Mouse (Mus musculus) brain, embryonic 14.5 days (tissue): Measurements from ENCODE around the gene Ube2r2.

Experiments used
- CTCF ChIP-seq: fragments of 200-500 bp; IDR thresholded peaks from 2 replicates; pipeline ENCODE4 v1.5.1; 2012; ENCODE audit warnings: inconsistent platforms, mild to moderate bottlenecking, moderate library complexity, borderline replicate concordance; ENCODE audit not compliant: insufficient read depth, insufficient read length; ENCODE audit errors: extremely low read depth
- POLR2A ChIP-seq: fragments of 200-500 bp; IDR thresholded peaks from 2 replicates; pipeline ENCODE4 v1.6.1; 2012; ENCODE audit warnings: mild to moderate bottlenecking, inconsistent platforms, borderline replicate concordance; ENCODE audit not compliant: poor library complexity, insufficient read depth, insufficient read length, severe bottlenecking; ENCODE audit errors: extremely low read depth

GRCm38 (mm10) chr4:41165693-41166475 lies 30.3 kb downstream of the Ube2r2 start:
- TF ChIP-seq CTCF: peak; percentile 64; the same call in 1 of the 2 replicates
- TF ChIP-seq POLR2A: no peak
